Mouse (Mus musculus): ENCODE measurements around the gene Sart1.
"Not testable (repeated sequence)": the region's sequence is repeated elsewhere in the genome, so short reads cannot be mapped to it uniquely, and the experiment has no call there.

DNA sequence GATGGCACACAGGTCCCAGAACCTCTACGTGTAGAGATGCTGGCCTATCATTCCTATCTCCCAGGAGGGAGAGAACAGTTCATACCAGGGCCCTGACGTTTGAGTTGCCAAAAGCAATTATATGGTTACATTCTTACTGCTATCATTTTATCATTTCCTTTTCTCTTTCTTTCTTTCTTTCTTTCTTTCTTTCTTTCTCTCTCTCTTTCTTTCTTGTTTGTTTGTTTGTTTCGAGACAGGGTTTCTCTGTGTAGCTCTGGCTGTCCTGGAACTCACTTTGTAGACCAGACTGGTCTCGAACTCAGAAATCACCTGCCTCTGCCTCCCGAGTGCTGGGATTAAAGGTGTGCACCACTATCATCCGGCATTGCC lies 39.0 kb downstream of the Sart1 start, which contains the start of gene Cst6:
- not testable (repeated sequence) for TF ChIP-seq CTCF (IDR thresholded peaks at IDR 0.05; ENCODE audit: borderline replicate concordance, control insufficient read depth, extremely low read depth, insufficient read depth, low read length, poor library complexity); POLR2A (IDR thresholded peaks at IDR 0.05; ENCODE audit: control insufficient read depth, extremely low read depth, insufficient read depth, low read length, poor library complexity)
